Comparison of ENCODE assay signal across 17 mouse cellular contexts in genomic region chr14:43796905-43797470, GRCm38 (mm10). TPM values are rescaled to one million over a fixed set of nuclear protein-coding genes. Genes with fewer than 3 reads are reported as not detected.
DNase-seq lines count a peak whose midpoint lies in the region; ATAC-seq lines count a peak whose summit lies in the region.
"Not testable (repeated sequence)": the region's sequence is repeated elsewhere in the genome, so short reads cannot be mapped to it uniquely, and the experiment has no call there.
"Had no signal": no experiment of that assay in that cellular context is flagged by ENCODE, and none has a peak within 500 bp of the region (broad histone marks: within the 10 kb centered on the region; RNA-seq: fewer than 3 reads in every experiment).

No protein-coding gene starts in this region.

- ATAC-seq in forebrain, embryonic 14.5 days, result peak; percentile 52; the same call in 1 of the 2 replicates
- ATAC-seq in kidney, embryonic 15.5 days (replicated peaks; ENCODE audit: low FRiP score), result peak; percentile 96
- ATAC-seq in liver, embryonic 13.5 days (ENCODE audit: low read depth), result not testable (repeated sequence)
- peak; percentile 82 for ATAC-seq in midbrain, embryonic 16.5 days
- ATAC-seq in stomach, embryonic 15.5 days (ENCODE audit: insufficient read depth, low FRiP score, low read depth), result peak; percentile 39; the same call in 1 of the 2 replicates

- H3K4me3 ChIP-seq in ES-E14 (ENCODE audit: insufficient read depth in 1 of 2, low read depth in 1 of 2, low read length in 2 of 2, poor library complexity in 1 of 2, severe bottlenecking in 1 of 2), result peak overlapping the region; percentile 22 to 44; a peak in 2 of 4 replicates
- not testable (repeated sequence) for H3K4me3 ChIP-seq in forebrain, embryonic 14.5 days (ENCODE audit: low read depth, low read length); liver, embryonic 13.5 days (replicated peaks)
- H3K4me3 ChIP-seq in hindbrain, embryonic 10.5 days, result peak overlapping the region; percentile 41
- peak overlapping the region; percentile 27 for H3K4me3 ChIP-seq in kidney, embryonic 15.5 days (replicated peaks)
- peak overlapping the region; percentile 22 for H3K4me3 ChIP-seq in midbrain, embryonic 16.5 days (ENCODE audit: low read depth, low read length)
- H3K4me3 ChIP-seq in stomach, embryonic 15.5 days (replicated peaks), result peak overlapping the region; percentile 8; the same call in 1 of the 2 replicates

- H3K9me3 ChIP-seq in ES-E14 (ENCODE audit: control insufficient read depth, insufficient read depth, low read depth, low read length); forebrain, embryonic 14.5 days (replicated peaks; ENCODE audit: control insufficient read depth, low read length); hindbrain, embryonic 10.5 days; kidney, embryonic 15.5 days (replicated peaks); liver, embryonic 13.5 days (replicated peaks); midbrain, embryonic 16.5 days (replicated peaks; ENCODE audit: control insufficient read depth, low read length, poor library complexity, severe bottlenecking); stomach, embryonic 15.5 days: not testable (repeated sequence)

- in situ Hi-C loops in ES-E14 (cut with MboI; ENCODE audit: low sequenced_read_pairs in 2 of 2, unreplicated experiment in 2 of 2), result not testable (repeated sequence)

- not testable (repeated sequence) for H3K36me3 ChIP-seq in ES-E14 (ENCODE audit: control insufficient read depth, insufficient read depth, low read length, poor library complexity, severe bottlenecking); forebrain, embryonic 14.5 days (ENCODE audit: control insufficient read depth, insufficient read depth, low read length); hindbrain, embryonic 10.5 days; kidney, embryonic 15.5 days; liver, embryonic 13.5 days; midbrain, embryonic 16.5 days (ENCODE audit: control insufficient read depth, insufficient read depth, low read length); stomach, embryonic 15.5 days

- H3K27ac ChIP-seq in ES-E14 (ENCODE audit: insufficient read depth, low read depth, low read length, poor library complexity, severe bottlenecking); forebrain, embryonic 14.5 days (ENCODE audit: low read depth, low read length); kidney, embryonic 15.5 days; liver, embryonic 13.5 days; midbrain, embryonic 16.5 days (ENCODE audit: low read length); stomach, embryonic 15.5 days: not testable (repeated sequence)
- H3K27ac ChIP-seq in hindbrain, embryonic 10.5 days, result peak overlapping the region; percentile 67; the same call in 1 of the 2 replicates

- 16% methylated on average over 20 of the region's 23 CpGs for WGBS in forebrain, embryonic 14.5 days
- WGBS in hindbrain, embryonic 10.5 days, result 9% methylated on average over 22 of the region's 23 CpGs
- 13% methylated on average over 22 of the region's 23 CpGs for WGBS in kidney, embryonic 15.5 days
- WGBS in liver, embryonic 13.5 days (ENCODE audit: insufficient replicate concordance), result 11% methylated on average over 22 of the region's 23 CpGs
- WGBS in midbrain, embryonic 16.5 days, result 10% methylated on average over 22 of the region's 23 CpGs
- 15% methylated on average over 22 of the region's 23 CpGs for WGBS in stomach, embryonic 15.5 days

- peak overlapping the region; percentile 34 for H3K4me2 ChIP-seq in forebrain, embryonic 14.5 days (ENCODE audit: low read length)
- H3K4me2 ChIP-seq in kidney, embryonic 15.5 days, result peak overlapping the region; percentile 53
- peak overlapping the region; percentile 24; the same call in 1 of the 2 replicates for H3K4me2 ChIP-seq in liver, embryonic 13.5 days
- H3K4me2 ChIP-seq in midbrain, embryonic 16.5 days (ENCODE audit: low read length), result peak overlapping the region; percentile 48
- peak overlapping the region; percentile 42 for H3K4me2 ChIP-seq in stomach, embryonic 15.5 days

- H3K4me1 ChIP-seq in ES-E14 (ENCODE audit: control insufficient read depth in 2 of 2, insufficient read depth in 2 of 2, low read length in 2 of 2, poor library complexity in 1 of 2); forebrain, embryonic 14.5 days (ENCODE audit: control insufficient read depth, insufficient read depth, low read length); kidney, embryonic 15.5 days; liver, embryonic 13.5 days (replicated peaks); midbrain, embryonic 16.5 days (ENCODE audit: control insufficient read depth, insufficient read depth, low read length); stomach, embryonic 15.5 days: not testable (repeated sequence)
- H3K4me1 ChIP-seq in hindbrain, embryonic 10.5 days (replicated peaks), result peaks cover 12% of the 10 kb centered on the region

- not testable (repeated sequence) for H3K27me3 ChIP-seq in forebrain, embryonic 14.5 days (replicated peaks; ENCODE audit: control insufficient read depth, insufficient read depth, low read length); hindbrain, embryonic 10.5 days (ENCODE audit: insufficient read depth, poor library complexity, severe bottlenecking); kidney, embryonic 15.5 days; liver, embryonic 13.5 days; midbrain, embryonic 16.5 days (ENCODE audit: control insufficient read depth, insufficient read depth, low read depth, low read length); stomach, embryonic 15.5 days (replicated peaks)

- peak; percentile 8 for DNase-seq in ES-E14 (ENCODE audit: low read depth, low spot score)
- DNase-seq in embryo, embryonic 10.5 days (ENCODE audit: low spot score), result peak; percentile 27
- not testable (repeated sequence) for DNase-seq in forebrain, embryonic 14.5 days (ENCODE audit: low spot score); liver, embryonic 13.5 days
- DNase-seq in hindbrain, embryonic 10.5 days (ENCODE audit: low spot score), result peak; percentile 17

- 0 out of 2 replicates have a peak overlapping the region, but pooled peaks have one; percentile 1 for H3K9ac ChIP-seq in ES-E14 (ENCODE audit: insufficient read depth, low read depth, low read length, poor library complexity, severe bottlenecking)
- not testable (repeated sequence) for H3K9ac ChIP-seq in forebrain, embryonic 14.5 days (ENCODE audit: low read length); kidney, embryonic 15.5 days; liver, embryonic 13.5 days; stomach, embryonic 15.5 days
- 0 out of 2 replicates have a peak overlapping the region, but pooled peaks have one; percentile 25 for H3K9ac ChIP-seq in midbrain, embryonic 16.5 days (ENCODE audit: low read depth, low read length)

RNA-seq across cellular contexts. Expression of gene Gm8180, which starts 12.4 kb away (rescaled TPM):
- not detected in 2 replicates for total RNA-seq in ES-E14 (2012; rRNA removed)
- polyA plus RNA-seq in forebrain, embryonic 14.5 days (2014; fragmentation: Nextera tagmentation; extraction: Ambion mirVana), result not detected in 2 replicates
- not detected in 2 replicates for polyA plus RNA-seq in hindbrain, embryonic 10.5 days (2016; fragmentation: Nextera tagmentation; extraction: Ambion mirVana)
- polyA plus RNA-seq in kidney, embryonic 15.5 days (2015; fragmentation: Nextera tagmentation; extraction: Ambion mirVana), result not detected in 2 replicates
- not detected in 2 replicates for polyA plus RNA-seq in liver, embryonic 13.5 days (2015; fragmentation: Nextera tagmentation; extraction: Ambion mirVana)
- not detected in 2 replicates for polyA plus RNA-seq in midbrain, embryonic 16.5 days (2015; fragmentation: Nextera tagmentation; extraction: Ambion mirVana)
- polyA plus RNA-seq in stomach, embryonic 15.5 days (2015; fragmentation: Nextera tagmentation; extraction: Ambion mirVana), result not detected in 2 replicates
- total RNA-seq: adrenal gland, adult 8-10 months; gastrocnemius, adult 8-10 months; heart, postnatal 10 days; layer of hippocampus, postnatal 14 days; liver, adult 2 months; megakaryocyte, adult 5-6 weeks had no signal
- polyA plus RNA-seq: cerebellum, adult 2 months; liver, adult 2 months; small intestine, adult 2 months; thymus, postnatal 0 days had no signal

RNA-seq across cellular contexts. Expression of gene Gm6526, which starts 49.3 kb away (rescaled TPM):
- total RNA-seq in ES-E14 (2012; rRNA removed), result not detected in 2 replicates
- polyA plus RNA-seq in forebrain, embryonic 14.5 days (2014; fragmentation: Nextera tagmentation; extraction: Ambion mirVana), result not detected in 2 replicates
- not detected in 2 replicates for polyA plus RNA-seq in hindbrain, embryonic 10.5 days (2016; fragmentation: Nextera tagmentation; extraction: Ambion mirVana)
- not detected in 2 replicates for polyA plus RNA-seq in kidney, embryonic 15.5 days (2015; fragmentation: Nextera tagmentation; extraction: Ambion mirVana)
- not detected in 2 replicates for polyA plus RNA-seq in liver, embryonic 13.5 days (2015; fragmentation: Nextera tagmentation; extraction: Ambion mirVana)
- not detected in 2 replicates for polyA plus RNA-seq in midbrain, embryonic 16.5 days (2015; fragmentation: Nextera tagmentation; extraction: Ambion mirVana)
- polyA plus RNA-seq in stomach, embryonic 15.5 days (2015; fragmentation: Nextera tagmentation; extraction: Ambion mirVana), result not detected in 2 replicates
- total RNA-seq: adrenal gland, adult 8-10 months; gastrocnemius, adult 8-10 months; heart, postnatal 10 days; layer of hippocampus, postnatal 14 days; liver, adult 2 months; megakaryocyte, adult 5-6 weeks had no signal
- polyA plus RNA-seq: cerebellum, adult 2 months; liver, adult 2 months; small intestine, adult 2 months; thymus, postnatal 0 days had no signal
